Mouse (Mus musculus) heart, adult 18-20 months (tissue): ENCODE data around the gene Cacna1f. TPM values are rescaled to one million over a fixed set of nuclear protein-coding genes. Genes with fewer than 3 reads are reported as not detected.

ENCODE experiments used
- DNase-seq, 2 experiments: peaks; one replicate each; pipeline ENCODE4 v3.0.0; 2021 to 2022; ENCODE audit warnings: mixed read lengths in 1 of 2
- total RNA-seq, 2 experiments: library from RNA; stranded (reverse); gene quantifications; 2 replicates each; pipeline ENCODE4 v1.2.3; 2021

Gene Cacna1f
- total RNA-seq, 2 experiments from 2014 or later, result not detected

DNA sequence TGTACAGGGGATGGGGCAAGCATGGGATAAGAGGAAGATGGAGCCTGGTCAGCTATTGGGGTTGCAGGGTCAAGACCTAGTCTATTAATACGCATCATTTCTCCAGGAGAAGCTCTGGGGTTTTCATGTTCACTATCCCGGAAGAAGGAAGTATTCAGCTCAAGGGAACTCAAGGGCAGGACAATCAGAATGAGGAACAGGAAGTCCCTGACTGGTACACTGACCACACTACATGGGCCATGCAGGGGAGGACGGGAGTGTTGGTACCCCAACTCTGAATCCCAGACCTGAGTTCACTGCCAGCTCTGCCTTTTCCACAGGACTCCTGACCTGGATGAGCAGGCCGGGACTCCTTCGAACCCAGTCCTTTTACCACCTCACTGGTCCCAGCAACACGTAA lies 25.7 kb downstream of the Cacna1f start:
- DNase-seq, result no peak

GRCm38 (mm10) chrX:7635101-7635500 lies 28.2 kb downstream of the Cacna1f start:
- no peak for DNase-seq

GRCm38 (mm10) chrX:7638401-7639091 lies 31.7 kb downstream of the Cacna1f start, which contains the start of gene Syp:
TSS of gene Syp (plus strand) at chrX:7638471.
- peak; percentile 66 to 75 for DNase-seq

GRCm38 (mm10) chrX:7639536-7640325 lies 32.8 kb downstream of the Cacna1f start:
- DNase-seq, result no peak

DNA sequence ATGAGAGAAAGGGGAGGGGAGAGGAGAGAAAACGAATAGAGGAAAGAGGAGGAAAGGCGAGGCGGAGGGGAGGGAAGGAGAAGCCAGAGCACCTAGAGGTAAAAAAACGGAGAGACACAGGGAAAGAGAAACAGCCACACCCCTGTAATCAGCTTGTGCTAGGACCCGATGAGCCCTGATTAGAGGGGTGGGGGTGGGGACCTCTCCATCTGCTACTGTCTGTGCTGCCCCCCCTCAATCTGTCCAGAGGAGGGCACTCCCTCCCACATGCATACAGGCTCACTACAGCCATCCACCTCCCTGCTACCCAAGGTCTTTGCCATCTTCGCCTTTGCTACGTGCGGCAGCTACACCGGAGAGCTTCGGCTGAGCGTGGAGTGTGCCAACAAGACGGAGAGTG lies 33.9 kb downstream of the Cacna1f start:
- DNase-seq, result no peak

- DNase-seq, result peak; percentile 67 to 90
These were observed 38.5 kb downstream of the Cacna1f start for GRCm38 (mm10) chrX:7645349-7645748.

- peak; percentile 85 to 92 for DNase-seq
These were observed 41.9 kb downstream of the Cacna1f start for GRCm38 (mm10) chrX:7648671-7649304.

DNA sequence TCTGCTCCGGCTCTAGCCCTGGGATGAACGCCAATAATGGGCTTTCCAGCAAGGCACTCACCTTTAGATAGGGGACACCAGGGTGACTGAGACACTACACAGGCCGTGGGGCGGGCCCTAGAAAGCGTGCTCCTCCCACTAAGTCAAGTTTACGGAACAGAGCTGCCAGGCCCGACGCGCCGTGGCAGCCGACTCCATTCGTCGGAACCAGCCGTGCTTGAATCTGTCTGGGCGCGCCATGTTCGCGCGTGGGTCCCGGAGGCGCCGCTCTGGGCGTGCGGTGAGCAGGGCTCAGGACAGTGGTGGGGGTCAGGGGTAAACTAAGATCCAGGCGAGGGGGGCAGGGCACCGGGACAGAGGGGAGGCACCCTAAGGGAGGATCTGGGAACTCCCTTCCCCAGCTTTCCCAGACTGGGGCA lies 50.3 kb downstream of the Cacna1f start, which contains the start of gene Prickle3:
Gene Prickle3, plus strand, starts transcription at position 40 of the 419 bp plus-strand sequence.
- peak; percentile 83 to 86 for DNase-seq

- peak; percentile 73 to 82 for DNase-seq
These were observed 51.3 kb downstream of the Cacna1f start for GRCm38 (mm10) chrX:7658031-7658784.

DNA sequence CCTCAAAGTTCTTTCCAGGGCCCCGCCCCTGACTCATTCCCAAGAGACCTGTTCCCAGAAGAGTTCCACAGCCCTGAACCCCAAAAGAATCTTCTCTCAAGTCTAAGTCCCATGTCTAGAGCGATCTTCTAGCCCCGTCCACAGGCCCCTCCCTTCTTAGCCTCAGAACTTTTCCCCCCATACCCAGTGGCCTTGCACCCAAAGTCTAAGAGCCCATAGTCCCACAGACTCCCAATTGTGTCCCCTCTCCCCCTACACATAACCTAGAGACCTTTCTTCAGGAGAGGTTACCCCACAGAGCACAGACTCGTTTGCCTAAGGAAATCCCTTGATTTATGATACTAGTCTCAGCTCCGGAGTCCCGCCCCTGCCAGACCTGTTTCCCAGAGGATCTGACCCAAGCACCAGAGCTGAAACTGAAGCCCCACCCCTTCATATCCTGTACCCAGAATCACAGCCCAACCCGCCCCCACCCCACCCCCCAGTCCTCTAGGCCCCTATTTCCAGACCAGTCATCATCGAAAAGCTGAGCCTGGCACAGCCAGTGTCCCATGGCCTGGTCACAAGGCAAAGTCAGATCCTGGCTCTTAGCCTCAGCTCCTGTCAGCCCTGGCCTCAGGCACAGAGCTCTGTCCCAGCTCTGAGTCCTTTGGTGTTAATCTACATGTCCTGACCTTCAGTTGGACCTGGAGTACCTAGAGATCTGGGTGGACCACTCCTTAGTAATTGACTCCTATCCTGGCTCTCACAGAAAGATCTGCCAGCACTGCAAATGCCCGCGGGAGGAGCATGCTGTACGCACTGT lies 52.1 kb downstream of the Cacna1f start:
- peak; percentile 54 to 76 for DNase-seq

GRCm38 (mm10) chrX:7661086-7661485 lies 54.2 kb downstream of the Cacna1f start:
- peak in 1 of 2 experiments; percentile 35 for DNase-seq

GRCm38 (mm10) chrX:7662936-7663335 lies 56.1 kb downstream of the Cacna1f start:
- no peak for DNase-seq

GRCm38 (mm10) chrX:7664791-7665190 lies 57.9 kb downstream of the Cacna1f start:
- peak; percentile 55 to 72 for DNase-seq

DNA sequence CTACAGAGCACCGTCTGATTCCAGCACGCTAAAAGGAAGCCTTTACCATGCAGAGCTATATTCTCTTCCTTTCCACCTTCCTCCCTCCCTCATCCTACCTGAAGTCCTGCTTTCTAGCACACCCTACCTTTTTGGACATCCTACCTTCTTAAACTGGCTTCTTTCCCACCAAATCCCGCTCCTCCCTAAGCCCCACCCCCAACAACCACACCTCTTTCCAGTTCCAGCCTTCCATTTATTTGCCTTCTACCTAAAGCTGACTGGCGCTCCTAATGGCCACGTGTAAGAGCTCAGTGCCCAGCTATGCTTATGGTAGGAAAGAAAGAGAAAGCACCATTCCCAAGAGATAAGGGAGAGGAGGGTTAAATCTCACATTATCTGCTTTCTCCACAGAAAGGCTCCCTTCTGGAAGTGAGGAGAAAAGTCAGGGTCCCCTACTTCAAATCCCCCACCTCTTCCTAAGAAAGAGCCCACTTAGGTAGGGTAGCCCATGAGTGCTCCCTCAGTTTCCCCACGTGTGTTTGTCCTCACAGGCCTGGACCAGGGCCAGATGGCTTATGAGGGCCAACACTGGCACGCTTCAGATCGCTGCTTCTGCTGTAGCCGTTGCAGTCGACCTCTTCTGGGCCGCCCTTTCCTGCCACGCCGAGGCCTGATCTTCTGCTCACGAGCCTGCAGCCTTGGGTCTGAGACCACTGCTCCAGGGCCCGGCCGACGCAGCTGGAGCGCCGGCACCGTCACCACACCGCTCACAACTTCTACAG lies 59.0 kb downstream of the Cacna1f start:
- no peak for DNase-seq

GRCm38 (mm10) chrX:7670390-7670881 lies 63.6 kb downstream of the Cacna1f start:
- DNase-seq, result peak; percentile 79 to 83

DNA sequence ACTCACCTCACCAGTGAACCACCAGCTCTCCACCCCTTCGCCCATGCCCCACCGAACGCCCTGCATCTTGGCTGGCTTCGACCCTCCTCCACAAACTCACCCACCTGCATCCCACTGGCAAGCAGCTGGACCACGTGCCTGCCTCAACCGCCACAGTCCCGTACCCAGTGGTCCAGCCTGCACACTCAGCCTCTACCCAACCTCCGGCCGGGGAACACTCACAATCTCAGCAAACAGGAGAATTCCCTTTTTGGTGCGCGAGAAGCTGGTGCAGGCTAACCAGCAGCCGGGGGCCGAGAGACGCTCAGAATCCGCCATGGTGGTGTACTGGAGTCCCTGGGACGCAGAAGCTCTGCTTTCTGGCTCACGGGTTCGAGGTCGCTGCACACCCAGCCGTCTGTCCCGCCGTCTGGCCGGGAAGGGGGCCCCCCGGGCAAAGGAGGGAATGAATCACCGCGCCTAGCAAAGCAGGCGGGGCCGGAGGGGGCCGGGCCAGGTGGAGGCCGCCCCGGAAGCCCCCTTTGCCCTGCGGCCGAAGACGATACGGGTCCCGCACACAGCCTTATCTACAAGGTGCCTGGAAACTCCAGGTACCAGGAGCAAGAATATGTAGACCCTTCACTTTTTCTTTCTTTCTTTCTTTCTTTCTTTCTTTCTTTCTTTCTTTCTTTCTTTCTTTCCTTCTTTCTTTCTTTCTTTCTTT lies 64.2 kb downstream of the Cacna1f start, which contains the start of gene Plp2:
Gene Plp2, minus strand, starts transcription at position 470 of the 703 bp plus-strand sequence.
- peak; percentile 51 for DNase-seq

DNA sequence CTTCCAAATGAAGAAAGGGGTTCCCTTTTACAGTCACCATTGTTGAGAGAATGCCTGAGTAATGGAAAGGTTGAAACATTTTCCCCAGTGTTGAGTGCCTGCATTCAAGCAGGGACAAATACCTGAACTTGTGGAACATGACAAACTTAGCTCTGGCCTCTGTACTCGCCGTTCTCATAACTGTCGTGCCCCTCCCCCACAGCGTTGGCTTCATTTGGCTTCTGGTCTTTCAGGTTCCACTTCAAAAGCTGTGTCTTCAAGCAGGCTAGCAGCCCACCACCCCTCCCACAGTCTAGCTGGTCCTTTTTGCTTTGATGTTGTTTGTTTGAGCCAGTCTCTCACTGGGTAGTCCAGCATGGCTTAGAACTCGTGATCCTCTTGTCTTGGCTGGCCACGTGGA lies 65.9 kb downstream of the Cacna1f start:
- no peak for DNase-seq

DNA sequence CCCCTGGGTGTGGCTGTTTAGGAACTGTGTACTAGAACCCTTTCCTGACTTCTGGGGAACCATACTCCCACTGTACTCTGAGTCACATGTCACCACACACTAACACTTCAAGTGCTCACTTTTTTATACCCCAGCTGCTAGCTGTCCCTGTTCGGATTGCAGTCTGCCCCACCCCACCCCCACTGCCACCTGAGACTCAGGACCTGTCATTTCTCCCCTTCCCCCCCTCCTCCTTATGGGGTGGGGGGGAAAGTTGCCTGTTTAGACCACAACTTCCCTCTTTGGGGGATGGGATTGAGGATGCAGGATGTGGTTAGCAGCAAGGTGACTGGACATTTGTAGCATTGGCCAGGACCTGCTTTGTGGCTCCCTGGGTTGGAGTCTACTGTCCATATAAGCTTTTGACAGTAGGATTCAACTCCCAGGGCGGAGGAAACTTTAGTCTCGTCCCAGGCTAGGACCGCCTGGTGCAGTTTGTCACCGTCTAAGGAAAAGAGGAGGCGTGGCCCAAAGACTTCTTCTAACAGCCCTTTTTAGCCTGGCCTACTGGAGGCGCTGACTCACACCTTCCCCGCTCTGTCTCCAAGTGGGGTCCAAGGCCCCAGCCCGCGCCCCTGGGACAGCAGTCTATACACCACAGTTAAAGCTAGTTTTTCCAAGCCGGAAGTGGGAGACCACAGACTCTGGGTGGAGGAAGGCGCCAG lies 66.8 kb downstream of the Cacna1f start:
- DNase-seq, result no peak
